Comparison of ENCODE assay signal across 17 mouse cellular contexts in the genomic region with DNA sequence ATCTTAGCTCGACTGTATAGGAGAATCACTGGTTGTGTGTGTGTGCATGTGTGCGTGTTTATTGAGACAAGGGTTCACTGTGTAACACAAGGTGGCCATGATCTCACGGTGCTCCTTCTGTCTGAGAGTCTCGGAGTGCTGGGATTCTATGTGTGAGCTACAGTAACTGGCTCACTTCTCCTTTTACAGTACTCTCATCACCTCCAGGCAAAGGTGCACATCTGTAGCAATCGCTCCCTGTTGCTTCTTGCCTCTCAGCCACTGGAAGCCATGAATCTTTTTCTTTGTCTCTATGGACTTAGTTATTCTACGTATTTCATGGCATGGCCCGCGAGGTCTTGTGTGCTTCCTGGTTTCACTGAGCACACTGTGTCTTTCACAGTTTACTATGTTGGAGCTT.
"Had no signal": no experiment of that assay in that cellular context is flagged by ENCODE, and none has a peak within 500 bp of the region (broad histone marks: within the 10 kb centered on the region; RNA-seq: fewer than 3 reads in every experiment).

No protein-coding gene starts in this region.

- ATAC-seq: inflammation-experienced regulatory T-cells, adult 6 months; intestine, postnatal 0 days had no signal

- H3K27ac ChIP-seq: kidney, postnatal 0 days; limb, embryonic 12.5 days; lung, embryonic 15.5 days; macrophage; midbrain, embryonic 12.5 days; neural tube, embryonic 15.5 days; stomach, embryonic 15.5 days had no signal

- H3K4me2 ChIP-seq: limb, embryonic 12.5 days; lung, embryonic 15.5 days; midbrain, embryonic 12.5 days; neural tube, embryonic 15.5 days; stomach, embryonic 15.5 days had no signal

- H3K4me1 ChIP-seq: lung, embryonic 15.5 days had no signal

- H3K9ac ChIP-seq: limb, embryonic 12.5 days; lung, embryonic 15.5 days; midbrain, embryonic 12.5 days; neural tube, embryonic 15.5 days; stomach, embryonic 15.5 days had no signal

- H3K9me3 ChIP-seq: limb, embryonic 12.5 days; lung, embryonic 15.5 days; megakaryocyte, embryonic 14.5 days; midbrain, embryonic 12.5 days; neural tube, embryonic 15.5 days; stomach, embryonic 15.5 days had no signal

- H3K36me3 ChIP-seq: limb, embryonic 12.5 days; lung, embryonic 15.5 days; midbrain, embryonic 12.5 days; neural tube, embryonic 15.5 days; stomach, embryonic 15.5 days had no signal

- H3K27me3 ChIP-seq: limb, embryonic 12.5 days; lung, embryonic 15.5 days; megakaryocyte, embryonic 14.5 days; midbrain, embryonic 12.5 days; neural tube, embryonic 15.5 days; stomach, embryonic 15.5 days had no signal

- H3K4me3 ChIP-seq: limb, embryonic 12.5 days; lung, embryonic 15.5 days; megakaryocyte, embryonic 14.5 days; midbrain, embryonic 12.5 days; myocyte; neural tube, embryonic 15.5 days; stomach, embryonic 15.5 days had no signal

- DNase-seq: kidney, adult 8-10 months; kidney, postnatal 36 days; layer of hippocampus, adult 9-11 months; lung, postnatal 14 days; right cerebral cortex, postnatal 4 days; thymus, postnatal 4 days had no signal
